Mouse (Mus musculus) stomach, postnatal 0 days (tissue): Measurements from ENCODE around the gene Itga10. TPM values are rescaled to one million over a fixed set of nuclear protein-coding genes. Genes with fewer than 3 reads are reported as not detected.

Source experiments
- ATAC-seq: fragments of 200-750 bp; cut with Nextera tagmentation; 2 replicates; pipeline ENCODE4 v1.8.0; 2017; ENCODE audit not compliant: low FRiP score, low TSS enrichment
- DNase-seq: peaks from one replicate; pipeline ENCODE4 v3.0.0-alpha.2; 2016; ENCODE audit warnings: low spot score
- H3K27ac ChIP-seq: fragments of 300-500 bp; sonication (generic); replicated peaks from 2 replicates; pipeline ENCODE4 v1.5.1; 2014; ENCODE audit warnings: mild to moderate bottlenecking, control low read depth
- H3K27me3 ChIP-seq: fragments of 300-500 bp; sonication (generic); 2 replicates; pipeline ENCODE4 v1.6.1; 2014; ENCODE audit warnings: low read length; ENCODE audit not compliant: control insufficient read depth, insufficient read depth
- H3K36me3 ChIP-seq: fragments of 300-500 bp; sonication (generic); 2 replicates; pipeline ENCODE4 v1.6.1; 2014; ENCODE audit warnings: low read length, mixed read lengths; ENCODE audit not compliant: control insufficient read depth, insufficient read depth
- H3K4me1 ChIP-seq: fragments of 300-500 bp; sonication (generic); replicated peaks from 2 replicates; pipeline ENCODE4 v1.6.1; 2014; ENCODE audit warnings: antibody characterized with exemption; ENCODE audit not compliant: control insufficient read depth, insufficient read depth
- H3K4me2 ChIP-seq: fragments of 300-500 bp; sonication (generic); replicated peaks from 2 replicates; pipeline ENCODE4 v1.6.1; 2014; ENCODE audit warnings: low read depth, mild to moderate bottlenecking, control low read depth, moderate library complexity
- H3K4me3 ChIP-seq: fragments of 300-500 bp; sonication (generic); 2 replicates; pipeline ENCODE4 v1.5.1; 2014; ENCODE audit warnings: low read depth, low read length, control low read depth
- H3K9ac ChIP-seq: fragments of 300-500 bp; sonication (generic); 2 replicates; pipeline ENCODE4 v1.6.1; 2014; ENCODE audit warnings: mild to moderate bottlenecking, low read length, control low read depth, mixed read lengths
- H3K9me3 ChIP-seq: fragments of 300-500 bp; sonication (generic); 2 replicates; pipeline ENCODE4 v1.6.1; 2016; ENCODE audit warnings: low read length; ENCODE audit not compliant: control insufficient read depth
- CTCF ChIP-seq: IDR thresholded peaks from 2 replicates; pipeline ENCODE4 v1.5.1; 2016; ENCODE audit warnings: antibody characterized with exemption, low read depth, mild to moderate bottlenecking, moderate library complexity
- EP300 ChIP-seq: optimal IDR thresholded peaks from 2 replicates; pipeline ENCODE3; 2016; ENCODE audit warnings: antibody characterized with exemption
- WGBS: fragments of 180-500 bp; shearing (Covaris S2); extraction: QIAGEN DNeasy Blood & Tissue Kit; methylation state at CpG from one replicate; pipeline ENCODE4 v1.1.7; 2014; 5-methylcytosine and 5-hydroxymethylcytosine counted together
- polyA plus RNA-seq: library from polyadenylated mRNA; unstranded; fragments of >200 nt; fragmentation: Nextera tagmentation; extraction: Ambion mirVana; gene quantifications from 2 replicates; pipeline ENCODE4 v1.2.1, GENCODE M21; 2015

The Itga10 gene
- polyA plus RNA-seq, 1 experiment from 2014 or later = 0.28 TPM

- 92% methylated on average over 4 of the region's 4 CpGs for WGBS
- Histone ChIP-seq H3K9ac (no peak overlapping the region), H3K4me1 (no peaks in the 10 kb centered on the region), H3K4me3 (no peak overlapping the region), H3K36me3 (peaks cover 3% of the 10 kb centered on the region; the same call in 1 of the 2 replicates), H3K9me3 (no peaks in the 10 kb centered on the region), H3K4me2 (no peak overlapping the region), H3K27ac (no peak overlapping the region), H3K27me3 (no peaks in the 10 kb centered on the region)
- TF ChIP-seq CTCF (no peak), EP300 (no peak)
- no peak for DNase-seq
- no peak for ATAC-seq
These were observed 22.2 kb upstream of the Itga10 start for GRCm38 (mm10) chr3:96623201-96623600.

- under 1% methylated on average over 48 of the region's 48 CpGs for WGBS
- Histone ChIP-seq H3K36me3 (peaks cover 3% of the 10 kb centered on the region; the same call in 1 of the 2 replicates), H3K27me3 (no peaks in the 10 kb centered on the region), H3K9me3 (no peaks in the 10 kb centered on the region), H3K9ac (peak within 1 kb of the TSS; percentile 77), H3K4me1 (peaks cover 5% of the 10 kb centered on the region), H3K4me2 (peak within 1 kb of the TSS; percentile 80), H3K4me3 (peak within 1 kb of the TSS; percentile 68), H3K27ac (peak within 1 kb of the TSS; percentile 85)
- TF ChIP-seq CTCF (no peak), EP300 (no peak)
- ATAC-seq (peak; percentile 94), DNase-seq (peak; percentile 95)
These were observed 15.4 kb upstream of the Itga10 start, which contains the start of gene Rbm8a for GRCm38 (mm10) chr3:96629729-96630600. TSS of gene Rbm8a (plus strand) at chr3:96629933.

GRCm38 (mm10) chr3:96632058-96632457 lies 13.3 kb upstream of the Itga10 start:
- Histone ChIP-seq H3K4me3 (no peak overlapping the region), H3K27ac (no peak overlapping the region), H3K4me2 (no peak overlapping the region), H3K4me1 (peaks cover 8% of the 10 kb centered on the region), H3K36me3 (peaks cover 3% of the 10 kb centered on the region; the same call in 1 of the 2 replicates), H3K9ac (no peak overlapping the region), H3K27me3 (no peaks in the 10 kb centered on the region), H3K9me3 (no peaks in the 10 kb centered on the region)
- TF ChIP-seq CTCF = no peak
- no peak for TF ChIP-seq EP300
- ATAC-seq (no peak), DNase-seq (no peak)

GRCm38 (mm10) chr3:96634015-96634414 lies 11.4 kb upstream of the Itga10 start:
- WGBS = 48% methylated on average over 1 of the region's 1 CpGs
- ATAC-seq = no peak
- TF ChIP-seq EP300 (no peak), CTCF (no peak)

GRCm38 (mm10) chr3:96634928-96635879 lies 10.2 kb upstream of the Itga10 start, which contains the start of the genes Pex11b and Gm42957:
TSS of gene Pex11b (plus strand) at chr3:96635376.
TSS of gene Gm42957 (plus strand) at chr3:96635474.
- H3K9me3 ChIP-seq = no peaks in the 10 kb centered on the region
- peak within 1 kb of the TSS; percentile 74 for H3K4me2 ChIP-seq
- peak; percentile 45 for TF ChIP-seq EP300
- TF ChIP-seq CTCF = peak; percentile 72
- ATAC-seq (peak; percentile 91), DNase-seq (peak; percentile 92)
- peak within 1 kb of the TSS; percentile 84 for H3K27ac ChIP-seq
- H3K4me1 ChIP-seq = peaks cover 8% of the 10 kb centered on the region
- no peaks in the 10 kb centered on the region for H3K27me3 ChIP-seq
- H3K4me3 ChIP-seq = peak within 1 kb of the TSS; percentile 77
- 2% methylated on average over 53 of the region's 60 CpGs for WGBS
- H3K36me3 ChIP-seq = peaks cover 8% of the 10 kb centered on the region
- peak within 1 kb of the TSS; percentile 93 for H3K9ac ChIP-seq

More at GRCm38 (mm10) chr3:96634015-96634414, 11.4 kb upstream of the Itga10 start:
- H3K36me3 ChIP-seq = peaks cover 7% of the 10 kb centered on the region
- H3K27ac ChIP-seq = no peak overlapping the region
- H3K4me1 ChIP-seq = peaks cover 8% of the 10 kb centered on the region
- H3K4me3 ChIP-seq = no peak overlapping the region
- no peaks in the 10 kb centered on the region for H3K9me3 ChIP-seq
- H3K4me2 ChIP-seq = no peak overlapping the region
- H3K9ac ChIP-seq = no peak overlapping the region
- no peak for DNase-seq
- no peaks in the 10 kb centered on the region for H3K27me3 ChIP-seq
